Mouse (Mus musculus) monocyte, adult 5-6 weeks (primary cell): ENCODE data around the gene Wsb1. TPM values are rescaled to one million over a fixed set of nuclear protein-coding genes. Genes with fewer than 3 reads are reported as not detected.
"Not testable (repeated sequence)": the region's sequence is repeated elsewhere in the genome, so short reads cannot be mapped to it uniquely, and the experiment has no call there.

Experiments
- ATAC-seq: fragments of 153-309, 156-312 bp; replicated peaks from 2 replicates; pipeline ENCODE4 v1.8.0; 2017; ENCODE audit warnings: mild to moderate bottlenecking; ENCODE audit not compliant: low TSS enrichment, insufficient number of reproducible peaks, severe bottlenecking, poor library complexity, low FRiP score
- total RNA-seq: library from RNA; stranded (forward); fragments of 200-1000, 200-491, 200-594 nt; gene quantifications from 3 replicates; pipeline ENCODE4 v1.2.3, GENCODE M21; 2017

Wsb1 gene
- total RNA-seq, 1 experiment from 2014 or later = 274 TPM

DNA sequence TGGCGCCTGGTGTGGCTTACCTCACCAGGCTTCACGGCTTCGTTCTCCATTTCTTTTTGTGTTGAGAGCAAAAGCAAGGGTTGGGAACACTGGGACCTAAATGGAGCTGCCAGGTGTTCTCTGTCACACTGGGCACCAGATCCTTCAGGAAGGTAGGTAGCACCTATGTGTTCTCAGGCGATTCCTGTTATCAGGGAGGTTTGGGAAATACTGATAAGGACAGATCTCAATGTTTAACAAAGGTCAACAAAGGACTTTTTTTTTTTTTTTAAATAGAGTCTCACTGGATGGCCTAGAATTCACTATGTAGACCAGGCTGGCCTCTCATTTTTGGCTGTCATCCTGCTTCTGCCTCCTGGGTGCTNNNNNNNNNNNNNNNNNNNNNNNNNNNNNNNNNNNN, 19.3 kb upstream of the Wsb1 start:
- no peak for ATAC-seq

DNA sequence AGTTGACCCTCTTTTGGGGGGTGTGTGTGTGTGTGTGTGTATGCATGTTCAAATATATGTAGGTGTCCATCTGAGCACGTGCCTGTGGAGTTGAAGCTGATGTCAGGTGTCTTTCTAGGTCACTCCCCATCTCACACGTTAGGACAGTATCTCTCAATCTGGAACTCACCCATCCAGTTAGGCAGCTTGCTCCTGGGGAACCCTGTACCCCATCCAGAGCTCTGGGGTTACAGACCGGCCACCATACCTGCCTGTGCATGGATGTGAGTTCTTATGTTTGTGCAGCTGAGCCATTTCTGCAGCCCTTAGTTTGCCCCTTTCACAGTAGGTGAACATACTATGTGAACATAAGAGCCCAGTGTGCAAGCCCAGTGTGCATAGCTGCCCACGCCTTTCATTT, 18.6 kb upstream of the Wsb1 start:
- ATAC-seq = no peak

DNA sequence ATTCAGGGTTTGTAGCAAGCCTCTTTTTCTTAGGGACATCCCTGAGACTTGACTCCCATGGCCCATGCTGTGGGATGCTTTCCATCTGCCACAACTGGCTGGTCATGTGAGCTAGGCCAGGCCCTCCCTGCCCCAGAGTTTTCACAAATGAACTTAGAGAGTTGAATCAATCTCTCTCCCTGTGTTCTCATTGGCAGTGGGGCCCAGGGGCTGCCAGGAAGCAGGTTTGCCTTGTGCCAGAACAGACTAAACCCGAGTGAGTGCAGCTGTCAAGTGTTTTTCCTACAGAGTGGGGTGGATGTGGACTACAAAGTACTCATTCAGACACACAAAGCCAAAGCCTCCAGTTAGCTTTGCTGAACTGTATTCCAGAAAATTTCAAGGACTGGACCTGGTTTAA, 12.7 kb upstream of the Wsb1 start:
- ATAC-seq = no peak

DNA sequence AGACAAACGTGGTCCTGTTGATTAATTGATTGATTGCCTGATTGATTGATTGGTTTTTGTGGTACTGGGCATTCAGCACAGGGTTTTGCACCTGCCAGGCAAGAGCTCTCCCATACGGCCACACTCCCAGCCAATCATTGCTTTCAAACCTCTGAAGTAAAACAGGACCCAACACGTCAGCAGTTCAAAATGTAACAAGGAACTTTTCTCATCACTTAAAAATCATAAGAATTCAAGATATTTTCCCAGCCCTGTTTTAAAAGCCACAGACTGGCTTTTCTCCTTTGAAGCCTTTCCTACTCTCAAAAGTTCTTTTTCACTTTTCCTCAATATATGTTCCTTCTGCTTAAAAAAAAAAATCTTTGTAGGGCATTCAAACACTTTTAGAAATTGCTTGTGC, 9.9 kb upstream of the Wsb1 start:
- no peak for ATAC-seq

DNA sequence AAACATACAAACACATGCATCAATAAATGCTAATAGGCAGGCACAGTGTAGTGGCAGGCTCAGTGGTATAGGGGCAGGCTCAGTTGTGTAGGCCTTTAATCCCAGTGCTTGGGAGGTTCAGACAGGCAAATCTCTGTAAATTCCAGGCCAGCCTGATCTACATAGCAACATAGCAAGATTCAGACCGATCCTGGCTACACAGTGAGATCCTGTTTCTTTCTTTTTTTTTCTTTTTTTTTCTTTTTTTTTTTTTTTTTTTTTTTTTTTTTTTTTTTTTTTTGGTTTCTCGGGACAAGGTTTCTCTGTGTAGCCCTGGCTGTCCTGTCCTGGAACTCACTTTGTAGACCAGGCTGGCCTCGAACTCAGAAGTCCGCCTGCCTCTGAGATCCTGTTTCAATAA, 5.7 kb upstream of the Wsb1 start:
- not testable (repeated sequence) for ATAC-seq

DNA sequence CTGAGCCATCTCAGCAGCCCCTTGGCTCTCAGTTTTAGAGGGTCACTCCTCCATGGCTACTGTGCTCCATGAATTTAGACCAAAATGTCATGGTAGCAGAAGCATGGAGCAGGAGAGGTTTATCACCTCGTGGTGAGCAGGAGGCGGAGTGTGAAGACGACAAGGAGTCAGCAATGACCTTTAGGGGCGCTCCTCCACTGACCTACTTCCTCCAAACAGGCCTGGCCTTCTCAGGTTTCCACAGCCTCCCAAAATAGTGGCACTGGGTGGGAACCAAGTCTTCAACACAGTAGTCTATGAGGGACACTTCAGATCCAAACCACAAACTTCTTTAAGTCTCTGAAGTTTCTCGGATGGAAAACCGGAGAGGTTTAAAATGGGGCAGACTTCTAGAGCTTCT, 4.3 kb upstream of the Wsb1 start:
- ATAC-seq = peak; percentile 76

DNA sequence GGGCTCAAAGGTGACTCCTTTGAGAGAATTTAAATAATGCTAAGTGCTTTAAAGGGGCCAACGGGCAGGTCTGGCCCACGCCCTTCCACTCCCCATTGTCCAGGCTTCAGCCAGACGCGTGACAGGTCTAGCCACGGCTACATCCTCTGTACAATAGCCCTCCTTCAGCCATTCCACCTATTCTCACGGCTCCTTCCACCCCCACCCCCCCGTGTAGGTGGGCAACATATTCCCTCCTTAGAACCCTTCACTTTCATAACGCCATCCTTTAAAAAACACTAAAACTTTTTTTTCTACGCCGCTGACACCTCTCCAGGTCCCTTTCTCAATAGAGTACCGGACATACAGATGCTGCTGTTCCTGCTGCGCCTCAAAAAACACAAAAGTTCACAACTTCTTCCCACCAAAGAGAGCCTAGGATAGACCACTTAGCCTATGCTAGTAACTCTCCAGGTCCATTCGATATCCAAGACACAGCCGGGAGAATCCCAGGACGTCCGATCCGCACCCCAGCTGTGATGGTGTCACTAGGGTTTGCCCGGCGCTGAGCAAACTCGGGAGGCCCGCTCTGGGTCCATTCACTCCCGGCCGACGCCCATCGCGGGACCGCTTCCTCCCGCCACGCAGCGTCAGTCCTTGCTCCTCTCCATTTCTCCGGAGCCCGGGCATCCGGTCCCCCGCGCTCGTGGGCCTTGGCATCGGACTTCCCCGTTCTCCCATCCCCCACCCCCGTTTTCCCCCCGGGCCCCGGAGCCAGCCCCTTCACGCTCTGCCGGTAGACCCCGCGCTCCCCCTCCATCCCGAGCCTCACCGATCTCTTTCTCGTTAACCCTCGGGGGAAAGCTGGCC, 705 bp downstream of the Wsb1 start:
- peak; percentile 37 for ATAC-seq

DNA sequence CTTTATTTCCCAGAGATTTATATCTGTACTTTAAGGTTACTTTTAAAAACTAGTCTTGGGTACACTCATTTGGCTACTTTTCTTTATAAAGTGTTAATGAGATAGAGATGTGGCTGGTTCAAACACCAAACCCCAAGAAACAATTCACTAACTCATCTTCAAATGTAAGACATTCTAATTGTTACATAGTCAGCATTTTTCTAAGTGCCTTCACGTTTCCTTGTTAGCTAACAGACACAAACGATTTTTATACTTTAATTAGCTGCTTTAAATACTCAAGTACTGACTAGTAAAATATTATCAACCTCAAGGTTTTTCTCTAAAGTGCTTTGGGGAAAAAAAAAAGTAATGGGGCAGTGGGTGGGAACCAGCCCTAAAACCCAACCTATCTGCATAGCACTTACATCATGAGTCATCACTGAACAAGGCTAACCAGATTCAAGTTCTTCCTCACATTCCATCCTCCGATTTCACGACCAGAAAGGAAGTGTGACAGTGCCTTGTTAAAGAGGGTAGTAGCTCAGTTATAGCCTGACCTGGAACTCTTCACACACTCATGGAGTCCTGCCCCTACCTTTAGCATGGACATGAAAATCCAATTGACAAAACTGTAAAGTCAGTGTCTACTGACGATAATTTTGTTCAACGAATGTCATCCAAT, 1.5 kb downstream of the Wsb1 start:
- peak; percentile 69 for ATAC-seq

DNA sequence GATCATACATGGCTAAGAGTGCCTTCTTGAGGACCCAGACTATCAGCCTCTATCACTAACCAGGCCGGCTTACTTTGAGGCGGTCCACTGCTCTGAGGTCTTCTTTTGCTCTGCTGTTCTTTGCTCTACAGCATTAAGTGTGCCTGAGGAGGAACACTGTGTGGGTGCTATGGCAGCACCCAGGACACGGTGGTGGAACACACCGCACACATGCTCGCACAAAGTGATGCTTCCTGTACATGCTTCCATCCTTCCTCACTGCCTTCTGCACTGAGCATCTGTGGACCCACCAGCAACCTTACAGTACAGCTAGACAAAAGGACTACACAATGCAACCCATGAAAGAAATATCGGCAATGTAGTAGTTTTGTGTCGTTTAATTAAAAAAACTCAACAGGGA, 15.4 kb downstream of the Wsb1 start:
- ATAC-seq = peak; percentile 31

DNA sequence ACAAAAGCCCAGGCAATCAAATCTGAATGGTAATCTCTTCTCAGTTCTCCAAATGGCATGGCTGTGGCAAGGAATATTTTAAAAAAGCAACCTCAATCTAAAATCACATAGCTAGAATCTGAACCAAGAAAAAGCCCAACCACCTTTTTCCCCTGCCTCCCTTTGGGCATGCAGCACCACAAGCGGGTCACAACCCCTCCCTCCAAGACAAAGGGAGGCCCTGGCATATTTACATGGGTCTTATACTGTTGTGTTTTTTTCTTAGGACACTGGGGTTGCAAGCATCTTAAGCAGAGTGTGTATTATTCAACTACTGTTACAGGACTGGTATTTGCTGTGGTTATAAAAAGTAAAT, 16.1 kb downstream of the Wsb1 start:
- ATAC-seq = no peak

DNA sequence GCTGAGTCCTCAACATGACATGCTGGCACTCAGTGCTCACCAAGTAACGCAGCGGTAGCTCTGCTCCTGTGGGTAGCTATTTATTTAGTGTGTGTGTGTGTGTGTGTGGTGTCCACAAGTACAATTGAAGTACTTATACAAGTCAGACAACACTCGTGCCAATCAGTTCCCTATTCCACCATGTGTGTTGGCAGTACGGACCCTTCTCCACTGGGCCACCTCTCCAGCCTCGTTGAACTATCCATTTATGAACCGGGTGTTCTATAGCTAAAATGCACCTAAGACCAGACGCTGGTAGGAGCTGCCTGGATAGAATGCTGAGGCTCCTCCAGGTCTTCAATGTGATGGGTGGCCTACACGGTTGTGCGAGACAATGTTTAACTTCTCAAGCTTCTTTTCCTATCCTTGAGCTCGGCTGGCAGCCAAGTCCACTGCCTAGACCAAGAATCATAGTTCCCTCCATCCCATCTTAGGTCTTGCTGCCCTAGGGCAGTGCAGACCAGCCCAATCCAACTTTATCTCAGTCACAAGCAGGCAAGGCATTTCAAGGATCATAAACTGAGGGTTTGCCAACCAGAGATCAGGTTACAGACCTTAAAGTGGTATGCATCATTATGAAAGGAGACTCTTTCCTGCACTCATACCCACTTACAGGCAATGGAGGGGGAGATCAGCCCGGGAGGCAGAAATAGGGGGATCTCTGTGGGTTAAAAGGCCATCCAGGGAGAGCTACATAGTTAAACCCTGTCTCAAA, 16.6 kb downstream of the Wsb1 start:
- ATAC-seq = no peak

DNA sequence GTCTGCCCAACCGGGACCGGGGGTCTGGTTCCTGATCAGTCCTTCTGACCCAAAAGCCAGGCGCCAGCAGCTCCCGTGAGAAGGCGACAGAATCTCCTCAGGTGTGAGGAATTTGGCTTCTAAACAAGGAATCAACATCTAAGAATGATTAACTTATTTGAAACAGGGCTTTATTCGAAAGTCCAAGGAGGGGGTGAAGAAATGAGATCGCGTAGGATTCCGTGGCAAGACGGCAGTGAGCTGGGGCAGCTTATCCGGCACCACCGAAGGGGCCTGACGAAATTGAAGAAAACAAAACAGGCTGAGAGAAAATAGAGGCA, 24.3 kb downstream of the Wsb1 start:
- ATAC-seq = no peak

DNA sequence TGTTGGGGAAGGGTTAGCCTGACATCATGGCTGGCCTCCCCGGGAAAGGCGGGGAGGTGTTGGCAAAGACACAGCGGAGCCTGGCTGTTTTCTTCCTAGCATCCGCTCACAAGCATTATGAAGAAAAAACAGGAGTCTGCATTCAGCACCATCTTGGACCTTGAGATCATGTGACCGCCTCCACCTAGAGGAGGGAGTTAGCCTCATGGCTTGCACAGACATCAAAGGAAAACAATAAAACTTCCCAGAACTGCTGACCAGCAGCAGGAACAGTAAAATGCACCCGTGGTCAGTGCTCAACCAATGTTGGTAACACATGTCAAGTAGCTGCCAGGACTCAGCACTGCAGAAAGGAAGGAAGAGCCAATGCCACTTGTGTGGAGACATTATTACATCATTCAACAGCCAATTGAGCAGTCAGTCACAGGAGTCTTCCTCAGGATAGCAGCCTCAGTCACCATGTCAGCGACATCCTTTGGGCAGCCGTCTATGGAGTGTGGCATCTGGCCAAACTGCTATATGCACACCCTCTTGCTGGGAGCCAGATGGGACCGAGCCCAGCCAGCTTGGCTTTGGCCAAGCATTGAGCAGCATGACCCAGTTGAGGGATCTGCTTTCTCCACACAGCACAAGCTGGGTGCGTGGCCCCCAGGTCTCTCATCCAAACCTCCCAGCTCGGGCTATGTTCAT, 24.8 kb downstream of the Wsb1 start:
- 0 out of 2 replicates have a peak, but pooled peaks have one; percentile 23 for ATAC-seq

DNA sequence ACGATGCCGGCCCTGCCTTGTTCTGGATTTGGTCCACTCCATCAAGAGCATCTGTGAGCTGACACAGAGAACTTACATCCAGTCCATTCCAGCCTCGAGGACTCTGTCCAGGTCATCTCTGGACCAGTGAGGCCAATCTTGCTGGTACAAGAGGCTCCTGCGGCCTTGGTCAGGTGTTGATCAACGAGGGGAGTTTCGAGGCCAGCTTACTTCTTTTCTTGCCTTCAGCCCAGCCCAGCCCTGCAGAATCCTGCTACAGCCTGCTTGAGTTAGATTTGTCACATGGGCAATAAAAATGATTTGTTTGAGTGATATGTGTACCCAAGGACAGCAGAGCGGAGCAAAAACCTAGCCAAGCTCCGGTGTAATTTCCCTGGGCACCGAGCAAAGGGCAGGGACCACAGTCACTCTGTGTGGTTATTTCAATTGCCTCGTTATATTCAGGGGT, 25.4 kb downstream of the Wsb1 start:
- no peak for ATAC-seq

DNA sequence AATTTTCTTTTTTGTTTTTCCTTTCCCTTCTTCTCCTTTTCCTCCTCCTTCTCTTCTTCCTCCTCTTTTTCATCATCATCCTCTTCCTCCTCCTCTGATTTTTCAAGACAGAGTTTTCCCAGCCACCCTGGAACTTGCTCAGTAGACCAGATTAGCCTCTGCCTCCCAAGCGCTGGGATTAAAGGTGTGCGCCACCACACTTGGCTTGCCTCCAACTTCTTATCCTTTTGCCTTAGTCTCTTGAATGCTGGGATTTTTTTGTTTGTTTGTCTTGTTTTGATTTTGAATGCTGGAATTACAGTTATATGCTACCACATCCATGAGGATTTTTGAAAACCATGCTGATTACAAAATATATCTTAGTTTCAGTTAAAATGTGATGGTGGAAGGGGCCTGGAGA, 26.4 kb downstream of the Wsb1 start:
- ATAC-seq = no peak

DNA sequence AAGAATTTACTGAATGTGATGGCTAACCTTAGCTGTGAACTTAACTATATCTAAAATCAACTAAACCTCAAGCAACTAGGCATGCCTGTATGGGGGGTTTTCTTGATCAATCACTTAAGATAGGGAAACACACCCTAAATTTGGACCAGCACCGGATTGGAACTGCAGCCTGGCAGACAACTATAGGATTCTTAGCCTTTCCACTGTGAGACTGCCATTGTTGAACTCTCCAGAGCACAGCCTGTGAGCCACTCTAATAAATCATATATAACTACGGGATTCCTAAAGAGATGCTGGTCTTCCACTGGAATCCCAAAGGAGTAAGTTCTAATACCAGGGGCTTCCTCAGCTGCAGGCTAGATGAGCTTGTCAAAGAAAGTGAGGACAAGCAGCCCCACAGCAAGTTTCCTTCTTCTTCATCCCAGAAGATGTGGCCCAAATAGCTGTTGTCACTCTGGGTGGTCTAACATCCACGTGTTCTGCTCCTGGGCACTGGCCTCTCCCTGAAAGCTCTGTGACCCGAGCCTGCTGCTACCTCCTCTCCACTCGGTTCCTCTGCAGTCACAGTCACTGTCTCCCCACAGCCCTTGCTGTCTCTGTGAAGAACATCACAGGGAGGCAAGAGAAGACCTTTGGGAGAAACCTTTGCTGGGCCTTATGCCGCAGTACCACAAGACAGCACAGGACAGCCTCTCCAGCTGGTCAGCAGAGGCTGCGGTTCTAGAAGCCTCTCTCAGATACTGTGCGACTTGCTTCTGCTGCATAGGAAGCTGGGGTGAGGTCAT, 28.9 kb downstream of the Wsb1 start:
- no peak for ATAC-seq

DNA sequence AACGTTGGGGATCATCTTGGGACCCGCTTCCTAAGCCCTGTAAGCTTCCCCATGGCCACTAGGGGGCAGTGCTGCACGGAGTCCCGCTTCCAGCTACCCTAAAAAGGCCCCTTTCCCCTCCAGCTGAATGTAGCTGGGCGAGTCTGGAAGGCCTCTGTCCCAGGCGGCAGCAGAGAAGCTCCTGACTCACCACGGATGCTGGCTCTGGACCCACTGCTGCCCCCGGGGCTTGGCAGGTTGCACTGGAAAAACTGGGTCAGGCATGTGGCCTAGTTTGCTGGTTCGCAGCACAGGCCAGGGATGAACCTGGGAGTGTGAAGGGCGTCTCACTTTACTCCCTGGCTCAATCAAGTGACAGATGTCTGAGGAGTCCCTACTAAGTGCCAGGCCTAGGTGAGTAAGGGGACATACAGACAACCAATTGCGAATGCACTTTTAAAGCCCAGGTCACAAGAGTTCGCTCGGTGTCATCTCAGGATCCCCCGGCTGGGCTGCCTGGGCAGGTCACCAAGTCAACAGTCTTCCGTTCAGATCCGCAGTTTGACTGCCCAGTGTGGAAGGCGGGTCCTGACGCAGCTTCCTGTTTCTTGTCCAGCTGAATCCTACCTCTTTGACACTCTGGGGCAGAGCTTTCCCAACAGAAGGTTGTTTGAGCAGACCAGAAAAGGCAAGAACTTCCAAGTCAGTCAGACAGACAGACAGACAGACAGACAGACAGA, 29.8 kb downstream of the Wsb1 start:
- ATAC-seq = peak; percentile 84

DNA sequence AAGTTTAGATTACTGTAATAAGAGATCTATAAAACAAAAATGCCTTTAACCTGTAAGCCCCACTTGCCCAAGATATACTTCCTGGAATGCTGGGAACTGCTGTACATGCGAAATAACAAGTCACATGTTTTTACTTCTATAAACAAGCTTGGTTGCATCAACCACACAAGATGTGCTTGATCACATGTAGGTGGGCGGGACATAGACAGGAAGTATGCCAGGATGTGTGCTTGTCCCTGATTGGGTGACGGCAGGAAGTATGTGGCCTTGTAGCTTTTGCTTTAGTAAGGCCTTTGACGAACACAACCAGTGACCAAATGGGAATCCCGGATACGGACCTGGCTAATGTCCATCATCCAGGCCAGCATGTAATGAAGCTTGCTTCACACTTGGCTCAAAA, 31.1 kb downstream of the Wsb1 start:
- ATAC-seq = peak; percentile 90
